ENCODE assay signal across 8 mouse cellular contexts in genomic region chr4:152165036-152165931, GRCm38 (mm10). TPM values are rescaled to one million over a fixed set of nuclear protein-coding genes. Genes with fewer than 3 reads are reported as not detected.
DNase-seq lines count a peak whose midpoint lies in the region.
"Had no signal": no experiment of that assay in that cellular context is flagged by ENCODE, and none has a peak within 500 bp of the region (broad histone marks: within the 10 kb centered on the region; RNA-seq: fewer than 3 reads in every experiment).

No protein-coding gene starts in this region.

- 0 out of 2 replicates have a peak overlapping the region, but pooled peaks have one; percentile 4 for H3K27ac ChIP-seq in brown adipose tissue, adult 24 weeks (replicated peaks; ENCODE audit: low read depth, low read length)

- peak overlapping the region; percentile 22; the same call in 1 of the 2 replicates for H3K4me3 ChIP-seq in brown adipose tissue, adult 24 weeks (ENCODE audit: insufficient read depth, low read depth, low read length)

- no peaks in the 10 kb centered on the region for H3K4me1 ChIP-seq in brown adipose tissue, adult 24 weeks (ENCODE audit: control insufficient read depth, insufficient read depth, insufficient read length, low read length)

- DNase-seq in 3134 (ENCODE audit: extremely low read depth, insufficient read length, low spot score), result peak; percentile 61
- peak; percentile 93 for DNase-seq in A20 (ENCODE audit: low read depth, low spot score)
- peak; percentile 72 for DNase-seq in gastrocnemius, adult 18-20 months (ENCODE audit: low spot score)
- peak; percentile 87 for DNase-seq in kidney, postnatal 10 days
- DNase-seq in lung, postnatal 25 days (ENCODE audit: low spot score), result peak; percentile 69
- peak; percentile 67 to 76 for DNase-seq in spleen, postnatal 36 days (ENCODE audit: low spot score in 2 of 2)

RNA-seq across cellular contexts. Expression of gene Hes2, which starts 6.6 kb away (rescaled TPM):
- polyA plus RNA-seq in brown adipose tissue, adult 24 weeks (2012; ENCODE audit: insufficient read depth, insufficient read length, missing spikeins), result not detected in 2 replicates
- not detected for total RNA-seq in gastrocnemius, adult 18-20 months (2021)
- total RNA-seq: layer of hippocampus, adult 18-20 months had no signal

RNA-seq across cellular contexts. Expression of gene Acot7, which starts 12.7 kb away (rescaled TPM):
- 15.6 and 19.4 TPM in 2 replicates for polyA plus RNA-seq in brown adipose tissue, adult 24 weeks (2012; ENCODE audit: insufficient read depth, insufficient read length, missing spikeins)
- total RNA-seq in gastrocnemius, adult 18-20 months (2021), result 10 to 100 TPM; 16.2 to 18.8 TPM

RNA-seq across cellular contexts. Expression of gene Espn, which starts 13.1 kb away (rescaled TPM):
- 1.0 TPM in 1 of 2 replicates, not detected in the other for polyA plus RNA-seq in brown adipose tissue, adult 24 weeks (2012; ENCODE audit: insufficient read depth, insufficient read length, missing spikeins)
- under 1 TPM; 0.36 to 0.59 TPM for total RNA-seq in gastrocnemius, adult 18-20 months (2021)

RNA-seq across cellular contexts. Expression of gene Tnfrsf25, which starts 49.5 kb away (rescaled TPM):
- 1.9 TPM in 1 of 2 replicates, not detected in the other for polyA plus RNA-seq in brown adipose tissue, adult 24 weeks (2012; ENCODE audit: insufficient read depth, insufficient read length, missing spikeins)
- total RNA-seq in gastrocnemius, adult 18-20 months (2021), result 1 to 10 TPM; 1.0 to 1.8 TPM

Comparison
In these comparisons a context has a peak if more than half of its experiments do, and no peak if none do; other contexts are left out.
1. Peak in every context shown above with its lines: DNase-seq, H3K4me3 ChIP-seq and H3K27ac ChIP-seq.